Mouse (Mus musculus) heart, embryonic 16.5 days (tissue): ENCODE data around the gene Oxct2a. TPM values are rescaled to one million over a fixed set of nuclear protein-coding genes. Genes with fewer than 3 reads are reported as not detected.
"Not testable (repeated sequence)": the region's sequence is repeated elsewhere in the genome, so short reads cannot be mapped to it uniquely, and the experiment has no call there.

Experiments used
- ATAC-seq: fragments of 200-750 bp; cut with Nextera tagmentation; replicated peaks from 2 replicates; pipeline ENCODE4 v1.8.0; 2017; ENCODE audit warnings: moderate number of reproducible peaks; ENCODE audit not compliant: insufficient read depth, low FRiP score; ENCODE audit errors: extremely low read depth
- H3K27ac ChIP-seq: fragments of 300-500 bp; sonication (generic); 2 replicates; pipeline ENCODE4 v1.5.1; 2014; ENCODE audit warnings: mild to moderate bottlenecking, low read length, control low read depth, moderate library complexity
- H3K27me3 ChIP-seq: fragments of 300-500 bp; sonication (generic); 2 replicates; pipeline ENCODE4 v1.6.1; 2014; ENCODE audit warnings: low read length, mixed read lengths; ENCODE audit not compliant: control insufficient read depth, insufficient read depth
- H3K36me3 ChIP-seq: fragments of 300-500 bp; sonication (generic); 2 replicates; pipeline ENCODE4 v1.6.1; 2014; ENCODE audit not compliant: control insufficient read depth, insufficient read depth
- H3K4me1 ChIP-seq: fragments of 300-500 bp; sonication (generic); 2 replicates; pipeline ENCODE4 v1.6.1; 2014; ENCODE audit warnings: low read length, mixed read lengths; ENCODE audit not compliant: control insufficient read depth, insufficient read depth
- H3K4me2 ChIP-seq: fragments of 300-500 bp; sonication (generic); 2 replicates; pipeline ENCODE4 v1.6.1; 2014; ENCODE audit warnings: low read depth, mild to moderate bottlenecking, control low read depth, low read length
- H3K4me3 ChIP-seq: fragments of 300-500 bp; sonication (generic); 2 replicates; pipeline ENCODE4 v1.5.1; 2014; ENCODE audit warnings: mild to moderate bottlenecking, control low read depth, low read length
- H3K9ac ChIP-seq: fragments of 300-500 bp; sonication (generic); 2 replicates; pipeline ENCODE4 v1.6.1; 2014; ENCODE audit warnings: low read length, control low read depth
- H3K9me3 ChIP-seq: fragments of 300-500 bp; sonication (generic); replicated peaks from 2 replicates; pipeline ENCODE4 v1.6.1; 2016; ENCODE audit warnings: low read length; ENCODE audit not compliant: control insufficient read depth
- WGBS: fragments of 180-500 bp; shearing (Covaris S2); extraction: QIAGEN DNeasy Blood & Tissue Kit; methylation state at CpG from one replicate; pipeline ENCODE4 v1.1.7; 2014; 5-methylcytosine and 5-hydroxymethylcytosine counted together
- polyA plus RNA-seq: library from polyadenylated mRNA; unstranded; fragments of >200 nt; fragmentation: Nextera tagmentation; extraction: Ambion mirVana; gene quantifications from 2 replicates; pipeline ENCODE4 v1.2.1, GENCODE M21; 2015

The Oxct2a gene
- polyA plus RNA-seq, 1 experiment from 2014 or later = not detected

DNA sequence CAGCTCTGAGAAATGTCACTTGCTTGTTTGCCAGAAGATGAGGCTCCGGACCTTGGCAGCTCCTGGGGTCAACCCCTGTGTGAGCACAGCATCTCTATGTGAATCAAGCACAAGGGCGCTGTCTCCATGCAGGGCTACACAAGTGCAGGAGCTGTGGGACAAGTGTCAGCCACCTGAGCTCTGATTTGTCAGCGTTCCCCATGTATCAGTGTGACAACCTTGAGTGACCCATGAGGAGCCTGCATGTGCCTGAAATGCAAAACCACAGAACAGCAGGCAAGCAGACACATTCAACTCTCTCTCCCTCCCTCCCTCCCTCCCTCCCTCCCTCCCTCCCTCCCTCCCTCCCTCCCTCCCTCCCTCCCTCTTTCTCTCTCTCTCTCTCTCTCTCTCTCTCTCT is 4.2 kb upstream of the Oxct2a start:
- Histone ChIP-seq H3K36me3 (no peaks in the 10 kb centered on the region), H3K9ac (no peak overlapping the region), H3K9me3 (no peaks in the 10 kb centered on the region), H3K27ac (no peak overlapping the region), H3K4me1 (peaks cover 7% of the 10 kb centered on the region; the same call in 1 of the 2 replicates), H3K27me3 (peaks cover 7% of the 10 kb centered on the region), H3K4me2 (no peak overlapping the region), H3K4me3 (no peak overlapping the region)
- ATAC-seq = no peak
- 38% methylated on average over 3 of the region's 3 CpGs for WGBS

DNA sequence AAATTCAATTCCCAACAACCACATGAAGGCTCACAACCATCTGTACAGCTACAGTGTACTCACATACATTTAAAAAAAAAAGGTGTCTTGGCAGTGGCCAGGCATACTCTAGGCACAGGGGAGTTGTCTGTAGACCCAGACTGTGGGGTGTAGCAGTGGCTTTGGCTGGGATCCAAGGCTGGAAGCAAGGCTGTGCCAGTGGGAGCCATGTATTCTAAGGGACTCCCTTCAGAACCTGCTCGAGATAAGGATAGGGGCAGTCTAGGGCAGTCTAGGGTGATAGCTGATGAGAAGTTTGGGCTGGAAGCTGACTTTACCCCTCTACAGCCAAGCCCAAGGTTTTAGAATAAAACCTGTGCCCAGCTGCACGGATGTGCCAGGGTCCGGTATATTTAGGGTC is 2.7 kb upstream of the Oxct2a start:
- Histone ChIP-seq H3K4me2 (no peak overlapping the region), H3K27ac (no peak overlapping the region), H3K4me3 (no peak overlapping the region), H3K36me3 (no peaks in the 10 kb centered on the region), H3K9me3 (no peaks in the 10 kb centered on the region), H3K27me3 (peaks cover 11% of the 10 kb centered on the region), H3K4me1 (peaks cover 7% of the 10 kb centered on the region; the same call in 1 of the 2 replicates), H3K9ac (no peak overlapping the region)
- no peak; the same call in 1 of the 2 replicates for ATAC-seq
- 48% methylated on average over 3 of the region's 3 CpGs for WGBS

DNA sequence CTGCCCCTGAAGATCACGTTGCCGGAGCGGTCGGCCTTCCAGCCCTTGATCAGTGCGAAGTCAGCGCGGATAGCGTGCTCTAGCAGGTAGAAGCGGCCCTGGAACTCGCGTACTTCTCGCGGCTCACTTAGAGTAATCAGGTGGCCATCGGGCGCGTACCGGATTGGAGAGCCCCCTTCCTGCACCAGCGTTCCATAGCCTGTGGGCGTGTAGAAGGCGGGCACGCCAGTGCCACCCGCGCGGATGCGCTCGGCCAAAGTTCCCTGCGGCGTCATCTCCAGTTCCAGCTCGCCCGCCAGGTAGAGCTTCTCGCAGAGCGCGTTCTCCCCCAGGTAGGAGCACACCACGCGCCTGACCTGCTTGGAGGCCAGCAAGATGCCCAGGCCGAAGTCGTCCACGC is 524 bp downstream of the Oxct2a start:
- H3K27ac ChIP-seq, H3K9me3 ChIP-seq, H3K36me3 ChIP-seq, H3K9ac ChIP-seq, H3K4me1 ChIP-seq, ATAC-seq: not testable (repeated sequence)
- Histone ChIP-seq H3K4me3 (peak overlapping the region; percentile 35; the same call in 1 of the 2 replicates), H3K4me2 (peak overlapping the region; percentile 49), H3K27me3 (peaks cover 11% of the 10 kb centered on the region)
- WGBS = 5% methylated on average over 16 of the region's 38 CpGs

DNA sequence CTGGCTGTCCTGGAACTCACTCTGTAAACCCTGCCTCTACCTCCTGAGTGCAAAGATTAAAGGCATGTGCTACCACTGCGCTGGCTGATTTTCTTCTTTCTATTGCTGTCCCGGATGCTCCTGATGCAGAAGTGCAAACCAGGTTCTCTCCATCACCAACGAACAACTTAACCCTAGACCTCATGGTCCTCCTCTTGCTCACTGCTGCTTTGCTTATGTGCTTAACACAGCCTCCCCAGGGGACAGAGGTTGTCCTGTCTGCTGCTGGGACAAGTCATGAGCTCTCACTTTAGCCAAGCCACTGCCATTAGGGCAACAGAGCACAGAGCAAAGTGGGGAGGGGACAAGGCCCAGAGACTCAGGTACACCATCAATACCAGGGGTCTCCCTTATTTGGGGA is 8.9 kb downstream of the Oxct2a start:
- no peaks in the 10 kb centered on the region for H3K27me3 ChIP-seq
- H3K4me3 ChIP-seq = no peak overlapping the region
- H3K4me2 ChIP-seq = no peak overlapping the region
- peaks cover 4% of the 10 kb centered on the region; the same call in 1 of the 2 replicates for H3K9me3 ChIP-seq
- no peak overlapping the region for H3K9ac ChIP-seq
- H3K36me3 ChIP-seq = no peaks in the 10 kb centered on the region
- no peaks in the 10 kb centered on the region for H3K4me1 ChIP-seq
- WGBS = 79% methylated on average over 3 of the region's 3 CpGs
- ATAC-seq = no peak
- no peak overlapping the region for H3K27ac ChIP-seq

DNA sequence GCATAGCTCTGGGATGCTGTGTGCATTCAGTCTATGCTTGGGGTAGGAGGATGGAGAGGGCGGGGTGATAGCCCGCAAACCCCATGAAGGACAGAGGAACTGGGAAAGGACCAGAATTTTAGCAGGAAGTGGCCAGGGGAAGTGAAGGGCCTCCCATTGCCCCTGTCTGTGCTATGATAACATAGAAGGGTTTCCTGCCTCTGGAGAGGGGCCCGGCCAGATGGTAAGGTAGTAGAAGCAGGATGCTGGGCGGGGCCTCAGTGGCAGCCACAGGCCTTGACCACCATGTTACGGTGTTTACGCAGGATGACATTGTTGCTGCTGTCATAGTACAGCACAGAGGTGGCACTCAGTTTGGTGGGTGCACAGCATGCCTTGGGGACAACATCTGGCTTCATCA is 10.4 kb downstream of the Oxct2a start:
- Histone ChIP-seq H3K36me3 (no peaks in the 10 kb centered on the region), H3K4me3 (no peak overlapping the region), H3K9me3 (peaks cover 4% of the 10 kb centered on the region; the same call in 1 of the 2 replicates), H3K4me2 (no peak overlapping the region), H3K9ac (no peak overlapping the region), H3K4me1 (peaks cover 9% of the 10 kb centered on the region), H3K27me3 (no peaks in the 10 kb centered on the region), H3K27ac (no peak overlapping the region)
- ATAC-seq = no peak
- WGBS = 67% methylated on average over 6 of the region's 6 CpGs

DNA sequence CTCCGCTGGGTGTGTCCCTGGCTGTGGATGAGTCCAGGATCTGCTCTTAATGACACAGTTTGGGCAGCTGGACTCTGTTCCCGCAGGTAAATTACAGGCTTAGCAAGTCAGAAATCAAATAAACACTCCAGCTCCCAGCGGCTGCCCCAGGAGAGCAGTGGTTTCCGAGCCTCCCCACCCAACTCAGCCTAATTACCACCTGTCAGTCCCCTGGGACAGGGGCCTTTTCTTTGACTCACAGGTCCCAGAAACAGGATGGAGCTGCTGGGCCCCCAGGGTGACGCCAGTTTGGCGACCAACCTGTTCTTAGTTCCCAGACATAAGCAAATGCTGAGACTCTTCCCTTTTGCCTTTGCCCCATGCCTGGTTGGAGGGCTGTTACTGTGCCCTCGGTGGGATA is 11.6 kb downstream of the Oxct2a start:
- H3K4me3 ChIP-seq = no peak overlapping the region
- H3K9ac ChIP-seq = no peak overlapping the region
- ATAC-seq = no peak
- H3K9me3 ChIP-seq = peaks cover 4% of the 10 kb centered on the region; the same call in 1 of the 2 replicates
- H3K36me3 ChIP-seq = no peaks in the 10 kb centered on the region
- 79% methylated on average over 7 of the region's 7 CpGs for WGBS
- H3K4me2 ChIP-seq = no peak overlapping the region
- H3K27ac ChIP-seq = no peak overlapping the region
- H3K4me1 ChIP-seq = peaks cover 13% of the 10 kb centered on the region
- no peaks in the 10 kb centered on the region for H3K27me3 ChIP-seq

DNA sequence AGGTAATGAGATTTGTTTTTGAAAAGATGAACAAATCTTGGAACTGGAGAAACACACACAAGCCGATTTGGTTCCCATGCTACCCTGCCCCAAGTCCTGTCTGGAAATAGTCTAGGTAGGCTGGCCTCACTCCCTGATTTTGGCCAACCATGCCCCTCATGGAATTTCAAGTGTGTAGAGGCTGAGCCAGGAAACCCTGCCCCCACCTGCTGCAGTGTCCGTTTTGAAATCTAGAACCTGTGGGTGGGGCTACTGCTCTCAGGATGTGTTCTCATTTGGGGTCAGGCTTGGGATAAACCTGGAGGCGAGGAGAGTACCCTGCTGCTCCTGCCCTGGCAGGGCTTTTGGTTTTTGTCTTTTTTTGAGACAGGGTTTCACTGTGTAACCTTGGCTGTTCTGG is 15.1 kb downstream of the Oxct2a start:
- ATAC-seq = peak; percentile 68
- H3K9me3 ChIP-seq = peaks cover 10% of the 10 kb centered on the region; the same call in 1 of the 2 replicates
- no peaks in the 10 kb centered on the region for H3K27me3 ChIP-seq
- H3K36me3 ChIP-seq = peaks cover 7% of the 10 kb centered on the region
- peaks cover 13% of the 10 kb centered on the region for H3K4me1 ChIP-seq
- no peak overlapping the region for H3K9ac ChIP-seq
- H3K4me2 ChIP-seq = no peak overlapping the region
- 28% methylated on average over 3 of the region's 3 CpGs for WGBS
- no peak overlapping the region for H3K4me3 ChIP-seq
- H3K27ac ChIP-seq = no peak overlapping the region

DNA sequence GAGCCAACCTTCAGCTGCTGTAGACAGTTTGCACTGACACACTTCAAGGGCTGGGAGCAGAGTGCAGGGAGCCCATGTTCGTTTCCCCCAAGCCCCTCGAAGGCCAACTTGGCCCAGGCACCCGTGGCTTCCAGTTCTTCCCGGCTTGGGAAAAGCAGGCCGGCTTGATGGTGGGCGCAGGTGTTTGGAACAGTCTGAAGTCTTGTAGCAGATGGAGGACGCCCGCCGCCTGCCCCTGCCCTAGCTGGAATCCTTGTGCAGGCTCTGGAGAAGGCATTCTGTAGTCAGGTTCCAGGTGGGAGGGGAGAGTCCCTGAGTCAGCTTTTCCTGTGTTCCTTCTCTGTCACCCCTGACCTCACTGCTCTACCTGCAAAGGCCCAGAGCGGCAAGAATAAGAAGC is 16.4 kb downstream of the Oxct2a start:
- Histone ChIP-seq H3K27me3 (no peaks in the 10 kb centered on the region), H3K9me3 (peaks cover 10% of the 10 kb centered on the region; the same call in 1 of the 2 replicates), H3K36me3 (peaks cover 16% of the 10 kb centered on the region), H3K4me2 (no peak overlapping the region), H3K9ac (no peak overlapping the region), H3K4me1 (peaks cover 13% of the 10 kb centered on the region), H3K4me3 (no peak overlapping the region), H3K27ac (no peak overlapping the region)
- 85% methylated on average over 10 of the region's 10 CpGs for WGBS
- ATAC-seq = no peak

DNA sequence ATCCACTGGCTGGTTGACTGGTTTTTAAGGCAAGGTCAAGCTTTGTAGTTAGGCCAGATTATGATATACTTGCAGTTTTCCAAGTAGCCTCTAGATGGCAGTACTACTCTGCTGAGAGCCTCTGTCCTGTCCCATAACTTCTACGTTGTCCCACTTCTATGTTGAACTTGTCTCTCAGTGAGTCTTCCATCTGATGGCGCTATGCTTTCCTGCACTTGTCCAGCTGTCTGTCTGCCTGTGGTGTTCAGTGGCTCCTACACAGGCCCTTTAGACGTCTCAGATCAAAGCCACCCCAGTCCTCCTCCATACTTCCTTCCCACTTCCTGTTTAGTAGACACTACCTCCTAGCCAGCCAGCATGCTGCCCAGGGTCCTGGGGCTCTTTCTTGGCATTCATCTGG is 17.6 kb downstream of the Oxct2a start:
- Histone ChIP-seq H3K4me1 (peaks cover 13% of the 10 kb centered on the region), H3K27me3 (no peaks in the 10 kb centered on the region), H3K9me3 (0 out of 2 replicates have a peak, but pooled peaks cover 6% of the 10 kb centered on the region), H3K36me3 (peaks cover 21% of the 10 kb centered on the region), H3K4me2 (no peak overlapping the region), H3K9ac (no peak overlapping the region), H3K4me3 (no peak overlapping the region), H3K27ac (no peak overlapping the region)
- peak; percentile 23; the same call in 1 of the 2 replicates for ATAC-seq
- WGBS = 19% methylated on average over 3 of the region's 3 CpGs
